Mouse (Mus musculus) thymus, adult 2 months (tissue): Measurements from ENCODE around the gene Myh4.

Experiments used
- CTCF ChIP-seq: fragments of 200-500 bp; IDR thresholded peaks from 2 replicates; pipeline ENCODE4 v1.5.1; 2012; ENCODE audit warnings: mild to moderate bottlenecking, control low read depth, low read length, moderate library complexity, borderline replicate concordance; ENCODE audit not compliant: control insufficient read depth, poor library complexity, insufficient read depth; ENCODE audit errors: extremely low read depth
- POLR2A ChIP-seq: fragments of 200-500 bp; IDR thresholded peaks from 2 replicates; pipeline ENCODE4 v1.6.1; 2012; ENCODE audit warnings: mild to moderate bottlenecking, low read length, control low read depth, moderate library complexity; ENCODE audit not compliant: control insufficient read depth, poor library complexity, insufficient read depth; ENCODE audit errors: extremely low read depth

GRCm38 (mm10) chr11:67253691-67254090, 15.9 kb downstream of the Myh4 start:
- TF ChIP-seq CTCF (no peak), POLR2A (no peak)
